ENCODE assay signal across 8 mouse cellular contexts in the genomic region with DNA sequence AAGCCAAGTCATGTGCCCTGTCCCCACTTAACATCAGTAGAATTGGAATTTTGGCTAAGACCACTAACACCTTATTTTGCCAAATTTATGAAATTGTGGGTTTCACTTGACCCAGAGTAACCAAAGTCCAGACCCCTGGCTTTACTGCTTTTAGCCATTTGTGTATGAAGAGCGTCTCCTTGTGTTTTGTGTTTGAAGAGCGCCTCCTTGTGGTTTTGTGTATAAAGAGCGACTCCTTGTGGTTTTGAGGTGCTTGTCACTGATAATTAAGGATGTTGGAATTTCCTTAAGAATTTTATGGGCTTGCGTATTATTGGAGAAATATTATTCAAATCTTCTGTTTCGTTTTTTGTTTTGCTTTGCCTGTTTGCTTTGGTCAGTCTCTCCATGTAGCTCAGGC. TPM values are rescaled to one million over a fixed set of nuclear protein-coding genes. Genes with fewer than 3 reads are reported as not detected.
DNase-seq lines count a peak whose midpoint lies in the region; ATAC-seq and TF ChIP-seq lines count a peak whose summit lies in the region.
"Had no signal": no experiment of that assay in that cellular context is flagged by ENCODE, and none has a peak within 500 bp of the region (broad histone marks: within the 10 kb centered on the region; RNA-seq: fewer than 3 reads in every experiment).

No protein-coding gene starts in this region.

- peak; percentile 75 for TF ChIP-seq CTCF in left cerebral cortex, adult 2 months (IDR thresholded peaks at IDR 0.05)

- no peak overlapping the region for H3K27ac ChIP-seq in left cerebral cortex, adult 2 months

- 0 out of 2 replicates have a peak, but pooled peaks have one; percentile 39 for ATAC-seq in common myeloid progenitor, adult 5-6 weeks (replicated peaks; ENCODE audit: low read depth, poor library complexity, severe bottlenecking)

- intact Hi-C loops in left cerebral cortex, adult 2 months (cut with DNase I): loop anchor here (1.0 kb wide), 1 partner anchor 68 kb away; no protein-coding TSS in a partner anchor

- no peak for DNase-seq in left cerebral cortex, adult 2 months (ENCODE audit: extremely low spot score in 1 of 2, low spot score in 2 of 2)
- no peak for DNase-seq in left cerebral cortex, adult 11 months (ENCODE audit: low spot score)
- DNase-seq in MN1 (ENCODE audit: low spot score): peak; percentile 50
- DNase-seq in lung, postnatal 25 days (ENCODE audit: low spot score): peak; percentile 30
- DNase-seq in cerebellum, postnatal 36 days: no peak
- DNase-seq in urinary bladder, postnatal 10 days (ENCODE audit: low spot score): no peak

- H3K4me3 ChIP-seq in left cerebral cortex, adult 2 months: no peak overlapping the region
- H3K4me3 ChIP-seq: erythroblast, embryonic 14.5 days had no signal

RNA-seq across cellular contexts. Expression of a gene that starts 11.0 kb away (rescaled TPM):
- 10 to 100 TPM; 86.4 to 91.3 TPM for total RNA-seq in left cerebral cortex, adult 2 months (2021)
- 23.4 and 37.8 TPM in 2 replicates for total RNA-seq in common myeloid progenitor, adult 5-6 weeks (2017)

Comparison
In these comparisons a context has a peak if more than half of its experiments do, and no peak if none do; other contexts are left out.
1. DNase-seq: peak in MN1 (single experiment) and lung, postnatal 25 days (single experiment); none in left cerebral cortex, adult 2 months (0 of 2), left cerebral cortex, adult 11 months (single experiment), cerebellum, postnatal 36 days (0 of 2) and urinary bladder, postnatal 10 days (single experiment).